Comparison of ENCODE assay signal across 10 mouse cellular contexts in the genomic region with DNA sequence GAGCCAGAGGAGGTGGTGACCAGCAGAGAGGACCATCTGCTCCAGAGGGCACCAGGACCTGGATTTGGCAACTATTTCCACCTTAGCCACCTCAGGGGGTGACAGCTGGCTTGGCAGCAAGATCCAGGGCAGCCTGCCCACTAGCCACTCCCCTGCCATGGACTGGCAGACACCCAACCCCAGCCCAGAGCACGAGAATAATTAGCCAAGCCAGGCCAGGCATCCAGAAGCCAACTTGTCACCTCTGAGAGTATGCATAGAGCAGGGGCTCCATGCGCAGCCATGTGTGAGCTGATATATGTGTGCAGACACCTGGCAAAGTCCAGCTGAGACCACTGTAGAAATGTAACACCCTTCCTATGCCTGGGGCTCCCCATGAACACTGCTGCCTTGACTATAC. TPM values are rescaled to one million over a fixed set of nuclear protein-coding genes. Genes with fewer than 3 reads are reported as not detected.
DNase-seq lines count a peak whose midpoint lies in the region; ATAC-seq and TF ChIP-seq lines count a peak whose summit lies in the region.
"Had no signal": no experiment of that assay in that cellular context is flagged by ENCODE, and none has a peak within 500 bp of the region (broad histone marks: within the 10 kb centered on the region; RNA-seq: fewer than 3 reads in every experiment).

No protein-coding gene starts in this region.

- H3K9me3 ChIP-seq in limb, embryonic 10.5 days (replicated peaks): no peaks in the 10 kb centered on the region
- no peaks in the 10 kb centered on the region for H3K9me3 ChIP-seq in embryonic facial prominence, embryonic 10.5 days

- TF ChIP-seq CTCF in heart, adult 2 months (IDR thresholded peaks at IDR 0.05): no peak

- no peaks in the 10 kb centered on the region for H3K4me1 ChIP-seq in heart, adult 2 months (ENCODE audit: control insufficient read depth, insufficient read depth, low read length)
- H3K4me1 ChIP-seq in limb, embryonic 10.5 days: peaks cover 43% of the 10 kb centered on the region
- peaks cover 15% of the 10 kb centered on the region for H3K4me1 ChIP-seq in embryonic facial prominence, embryonic 10.5 days

- no peaks in the 10 kb centered on the region for H3K79me2 ChIP-seq in heart, adult 2 months (replicated peaks; ENCODE audit: control insufficient read depth, insufficient read depth, low read length)

- no peak overlapping the region for H3K4me3 ChIP-seq in heart, adult 2 months
- H3K4me3 ChIP-seq in limb, embryonic 10.5 days: no peak overlapping the region
- H3K4me3 ChIP-seq in embryonic facial prominence, embryonic 10.5 days: no peak overlapping the region

- no peak for TF ChIP-seq POLR2A in heart, adult 2 months (IDR thresholded peaks at IDR 0.05; ENCODE audit: insufficient read depth, low read depth, low read length)

- H3K9ac ChIP-seq in heart, adult 2 months (ENCODE audit: low read depth, low read length): no peak overlapping the region

- 39% methylated on average over 2 of the region's 2 CpGs for WGBS in heart, adult 2 months
- 39% methylated on average over 2 of the region's 2 CpGs for WGBS in limb, embryonic 10.5 days
- 76% methylated on average over 2 of the region's 2 CpGs for WGBS in embryonic facial prominence, embryonic 10.5 days

- 0 out of 2 replicates have a peak, but pooled peaks have one; percentile 13 for ATAC-seq in cerebellum, adult (ENCODE audit: insufficient number of reproducible peaks, low FRiP score, low TSS enrichment)
- no peak for ATAC-seq in CD4-positive, CD25-positive, alpha-beta regulatory T cell, adult 4 months

- no peak overlapping the region for H3K27ac ChIP-seq in heart, adult 2 months
- H3K27ac ChIP-seq in limb, embryonic 10.5 days: 0 out of 2 replicates have a peak overlapping the region, but pooled peaks have one; percentile 25
- H3K27ac ChIP-seq in embryonic facial prominence, embryonic 10.5 days (replicated peaks): no peak overlapping the region

- TF ChIP-seq EP300 in heart, adult 2 months (IDR thresholded peaks at IDR 0.05; ENCODE audit: insufficient read depth, low read depth, low read length): peak; percentile 66; the same call in 1 of the 2 replicates

- peak; percentile 66 to 74 for DNase-seq in heart, adult 2 months
- no peak for DNase-seq in heart, postnatal 25 days (ENCODE audit: low spot score)
- DNase-seq in heart, adult 9 months (ENCODE audit: low spot score in 2 of 2): peak; percentile 60 to 67
- peak; percentile 48 for DNase-seq in limb, embryonic 10.5 days (ENCODE audit: low spot score)
- DNase-seq in embryonic facial prominence, embryonic 10.5 days (ENCODE audit: low spot score): no peak
- DNase-seq in thymus, postnatal 0 days (ENCODE audit: low spot score): no peak

- H3K27me3 ChIP-seq in heart, adult 2 months (ENCODE audit: control insufficient read depth, insufficient read depth, low read length): no peaks in the 10 kb centered on the region
- peaks cover 78% of the 10 kb centered on the region for H3K27me3 ChIP-seq in limb, embryonic 10.5 days (ENCODE audit: low read depth, poor library complexity, severe bottlenecking)
- no peaks in the 10 kb centered on the region for H3K27me3 ChIP-seq in embryonic facial prominence, embryonic 10.5 days (replicated peaks; ENCODE audit: low read depth, poor library complexity, severe bottlenecking)

- intact Hi-C loops in heart, adult 2 months (cut with DNase I): no loop called here
- intact Hi-C loops in heart, postnatal 25 days (cut with DNase I): no loop called here

- H3K36me3 ChIP-seq in heart, adult 2 months (ENCODE audit: control insufficient read depth, insufficient read depth, low read length): no peaks in the 10 kb centered on the region
- no peaks in the 10 kb centered on the region for H3K36me3 ChIP-seq in limb, embryonic 10.5 days
- no peaks in the 10 kb centered on the region for H3K36me3 ChIP-seq in embryonic facial prominence, embryonic 10.5 days (replicated peaks)

RNA-seq across cellular contexts. Expression of a gene that starts 7.9 kb away (rescaled TPM):
- total RNA-seq in heart, adult 2 months (2021): not detected
- polyA plus RNA-seq in heart, adult 2 months (2012; rRNA removed): 0.12 TPM in 1 of 2 replicates, not detected in the other
- total RNA-seq in heart, postnatal 25 days (2021): not detected
- polyA plus RNA-seq in limb, embryonic 10.5 days (2016; fragmentation: Nextera tagmentation; extraction: Ambion mirVana): 0.76 and 0.98 TPM in 2 replicates
- polyA plus RNA-seq in embryonic facial prominence, embryonic 10.5 days (2016; fragmentation: Nextera tagmentation; extraction: Ambion mirVana): 0.41 and 0.70 TPM in 2 replicates
- not detected for polyA plus RNA-seq in CD4-positive, CD25-positive, alpha-beta regulatory T cell, adult 4 months (2017; shearing (Covaris generic))
- polyA plus RNA-seq in thymus, postnatal 0 days (2015; fragmentation: Nextera tagmentation; extraction: Ambion mirVana): not detected in 2 replicates
- total RNA-seq: layer of hippocampus, postnatal 10 days had no signal
- polyA plus RNA-seq: lung, embryonic 16.5 days had no signal

RNA-seq across cellular contexts. Expression of a gene that starts 29.1 kb away (rescaled TPM):
- total RNA-seq in heart, adult 2 months (2021): 1 to 10 TPM; 2.1 to 2.8 TPM
- 2.3 and 3.9 TPM in 2 replicates for polyA plus RNA-seq in heart, adult 2 months (2012; rRNA removed)
- 1 to 10 TPM; 1.5 to 2.4 TPM for total RNA-seq in heart, postnatal 25 days (2021)
- 6.0 and 6.3 TPM in 2 replicates for polyA plus RNA-seq in limb, embryonic 10.5 days (2016; fragmentation: Nextera tagmentation; extraction: Ambion mirVana)
- 2.2 and 4.9 TPM in 2 replicates for polyA plus RNA-seq in embryonic facial prominence, embryonic 10.5 days (2016; fragmentation: Nextera tagmentation; extraction: Ambion mirVana)
- not detected for polyA plus RNA-seq in CD4-positive, CD25-positive, alpha-beta regulatory T cell, adult 4 months (2017; shearing (Covaris generic))
- 0.17 and 0.33 TPM in 2 replicates for polyA plus RNA-seq in thymus, postnatal 0 days (2015; fragmentation: Nextera tagmentation; extraction: Ambion mirVana)

RNA-seq across cellular contexts. Expression of a gene that starts 47.9 kb away (rescaled TPM):
- total RNA-seq in heart, adult 2 months (2021): not detected
- not detected in 2 replicates for polyA plus RNA-seq in heart, adult 2 months (2012; rRNA removed)
- total RNA-seq in heart, postnatal 25 days (2021): not detected
- polyA plus RNA-seq in limb, embryonic 10.5 days (2016; fragmentation: Nextera tagmentation; extraction: Ambion mirVana): 31.1 and 37.4 TPM in 2 replicates
- polyA plus RNA-seq in embryonic facial prominence, embryonic 10.5 days (2016; fragmentation: Nextera tagmentation; extraction: Ambion mirVana): 41.8 and 43.5 TPM in 2 replicates
- not detected for polyA plus RNA-seq in CD4-positive, CD25-positive, alpha-beta regulatory T cell, adult 4 months (2017; shearing (Covaris generic))
- 0.44 and 0.54 TPM in 2 replicates for polyA plus RNA-seq in thymus, postnatal 0 days (2015; fragmentation: Nextera tagmentation; extraction: Ambion mirVana)

Comparison
In these comparisons a context has a peak if more than half of its experiments do, and no peak if none do; other contexts are left out.
1. DNase-seq: peak in heart, adult 2 months (2 of 2), heart, adult 9 months (2 of 2) and limb, embryonic 10.5 days (single experiment); none in heart, postnatal 25 days (single experiment), embryonic facial prominence, embryonic 10.5 days (single experiment) and thymus, postnatal 0 days (single experiment).
2. RNA of a gene that starts 47.9 kb away (polyA plus RNA-seq): 41.8 to 43.5 TPM in embryonic facial prominence, embryonic 10.5 days and 31.1 to 37.4 TPM in limb, embryonic 10.5 days; 0.44 to 0.54 TPM in thymus, postnatal 0 days, not detected in heart, adult 2 months and not detected in CD4-positive, CD25-positive, alpha-beta regulatory T cell, adult 4 months; every median in the first group is over 10 times any median in the second.